Mouse (Mus musculus) urinary bladder, postnatal 14 days (tissue): Measurements from ENCODE around the gene S1pr5.
A peak's percentile ranks its signal among the peaks of the same experiment; 100 is the strongest.
"Not testable (repeated sequence)": the region's sequence is repeated elsewhere in the genome, so short reads cannot be mapped to it uniquely, and the experiment has no call there.

Source experiments
- DNase-seq: peaks from one replicate; pipeline ENCODE4 v3.0.0; 2021; ENCODE audit warnings: low spot score

The S1pr5 gene

DNA sequence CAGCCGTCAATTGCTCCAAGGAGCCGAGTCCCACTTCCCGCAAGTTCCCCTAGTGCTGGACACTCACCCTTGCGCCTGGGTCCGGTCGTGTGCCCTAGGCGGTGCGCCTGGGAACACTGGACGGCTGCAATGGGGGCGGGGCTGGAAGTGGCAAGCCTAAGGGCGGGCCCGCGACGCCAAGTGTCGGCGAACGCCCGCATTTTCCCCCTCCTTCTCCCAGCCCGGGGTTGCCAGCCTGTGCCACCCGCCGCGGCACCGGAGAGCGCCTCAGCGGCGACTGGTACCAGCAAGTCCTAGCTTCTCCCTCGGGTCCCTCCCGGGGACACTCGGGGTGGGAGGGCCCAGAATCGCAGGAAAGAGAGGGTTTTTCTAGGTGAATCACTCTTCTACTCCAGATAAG lies at the start of gene S1pr5:
Gene S1pr5, minus strand, starts transcription at position 118 of the 400 bp plus-strand sequence.
- DNase-seq, result peak; percentile 44

DNA sequence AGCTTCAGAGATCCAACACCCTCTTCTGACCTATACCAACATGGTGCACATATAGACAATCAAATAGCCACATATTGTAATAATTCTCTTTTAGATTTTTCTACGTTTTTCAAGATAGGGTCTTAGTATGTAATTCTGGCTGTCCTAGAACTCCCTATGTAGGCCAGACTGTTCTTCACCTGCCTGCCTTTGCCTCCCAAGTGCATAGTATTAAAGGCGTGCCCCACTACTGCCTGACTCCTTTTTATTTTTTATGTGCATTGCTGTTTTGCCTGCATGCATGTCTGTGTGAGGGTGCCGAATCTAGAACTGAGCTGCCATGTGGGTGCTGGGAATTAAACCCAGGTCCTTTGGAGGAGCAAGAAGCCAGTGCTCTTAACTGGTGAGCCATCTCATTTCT lies 44.0 kb upstream of the S1pr5 start:
- DNase-seq, result no peak

DNA sequence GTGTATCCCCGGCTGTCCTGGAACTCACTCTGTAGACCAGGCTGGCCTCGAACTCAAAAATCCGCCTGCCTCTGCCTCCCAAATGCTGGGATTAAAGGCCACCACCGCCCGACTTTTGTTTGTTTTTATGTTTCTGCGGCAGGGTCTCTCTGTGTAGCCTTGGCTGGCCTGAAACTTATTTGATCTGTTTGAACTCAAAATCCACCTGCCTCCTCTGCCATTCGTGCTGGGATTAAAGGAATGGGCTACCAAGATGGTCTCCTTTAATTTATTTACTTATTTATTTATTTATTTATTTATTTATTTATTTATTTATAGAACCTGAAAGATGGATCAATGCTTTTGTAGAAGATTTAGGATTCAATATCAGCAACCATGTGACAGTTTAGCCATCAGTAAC lies 43.6 kb upstream of the S1pr5 start:
- DNase-seq, result not testable (repeated sequence)

DNA sequence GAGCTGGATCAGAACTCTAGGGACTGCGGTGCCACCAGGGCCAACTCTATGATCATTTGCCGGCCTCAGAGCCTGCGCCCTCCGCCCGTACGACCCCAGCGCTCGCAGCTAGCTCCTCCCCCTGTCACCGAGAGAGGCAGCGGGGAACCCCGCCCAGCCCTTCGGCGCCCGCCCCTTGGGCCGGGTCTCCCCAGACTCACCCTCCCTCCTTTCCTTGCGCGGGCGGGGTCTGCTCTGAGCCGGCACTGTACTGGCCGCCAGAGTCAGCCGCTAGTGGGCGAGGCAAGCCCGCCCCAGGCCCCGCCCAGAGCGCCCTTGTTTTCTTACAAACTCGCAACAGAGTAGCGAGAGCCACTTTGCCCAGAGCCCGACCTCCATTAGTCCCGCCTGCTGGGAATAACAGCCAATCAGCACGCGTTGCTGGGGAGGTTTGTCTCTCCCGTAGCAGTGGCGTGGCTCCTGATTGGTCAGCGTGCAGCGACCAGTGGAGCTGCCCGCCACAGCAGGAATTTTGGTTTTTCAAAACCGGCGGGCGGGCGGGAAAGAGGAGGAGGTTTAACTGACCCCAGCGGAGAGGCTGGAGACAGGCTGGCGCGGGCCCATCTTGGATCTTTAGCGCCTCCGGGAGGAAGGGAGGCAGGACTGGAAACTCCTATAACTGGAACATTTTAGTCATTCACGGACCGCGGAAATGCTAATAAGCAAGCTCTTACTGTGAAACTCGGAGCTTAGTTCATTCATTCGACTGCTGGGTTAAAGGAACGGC lies 43.0 kb upstream of the S1pr5 start, which contains the start of gene Cdkn2d:
Gene Cdkn2d, minus strand, starts transcription at position 386 of the 766 bp plus-strand sequence.
- peak; percentile 100 for DNase-seq

DNA sequence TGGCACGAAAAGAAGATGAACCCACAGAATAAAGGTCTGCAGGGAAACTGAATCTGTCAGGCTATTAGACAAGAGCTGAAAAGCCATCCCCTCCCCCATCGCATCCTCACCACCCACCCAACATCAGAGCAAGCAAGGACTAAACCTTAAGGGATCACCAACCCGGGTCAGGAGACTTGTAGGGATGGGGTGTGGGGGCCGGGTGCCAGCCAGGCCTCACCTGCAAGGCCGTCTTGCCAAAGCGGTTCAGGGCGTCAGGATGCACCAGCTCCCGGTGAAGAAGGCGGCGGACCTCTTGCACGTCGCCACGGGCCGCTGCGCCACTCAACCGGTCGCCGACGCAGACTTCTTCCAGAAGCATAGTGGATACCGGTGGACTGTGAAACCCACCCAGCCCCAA lies 42.3 kb upstream of the S1pr5 start:
- no peak for DNase-seq

DNA sequence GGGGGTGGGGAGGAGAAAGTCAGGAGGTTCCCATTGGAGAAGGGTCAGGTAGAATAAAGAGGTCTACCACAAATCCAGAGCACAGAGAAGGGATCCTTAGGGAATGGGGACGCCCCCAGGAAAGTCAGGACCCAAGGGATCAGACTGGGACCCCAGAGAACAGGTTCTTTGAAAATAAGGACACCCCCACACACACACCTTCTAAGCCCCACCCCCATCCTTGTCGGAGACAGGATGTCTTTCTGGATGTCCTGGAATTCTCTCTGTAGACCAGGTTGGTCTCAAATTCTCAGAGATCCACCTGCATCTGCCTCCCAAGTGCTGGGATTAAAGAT lies 41.1 kb upstream of the S1pr5 start:
- no peak for DNase-seq

DNA sequence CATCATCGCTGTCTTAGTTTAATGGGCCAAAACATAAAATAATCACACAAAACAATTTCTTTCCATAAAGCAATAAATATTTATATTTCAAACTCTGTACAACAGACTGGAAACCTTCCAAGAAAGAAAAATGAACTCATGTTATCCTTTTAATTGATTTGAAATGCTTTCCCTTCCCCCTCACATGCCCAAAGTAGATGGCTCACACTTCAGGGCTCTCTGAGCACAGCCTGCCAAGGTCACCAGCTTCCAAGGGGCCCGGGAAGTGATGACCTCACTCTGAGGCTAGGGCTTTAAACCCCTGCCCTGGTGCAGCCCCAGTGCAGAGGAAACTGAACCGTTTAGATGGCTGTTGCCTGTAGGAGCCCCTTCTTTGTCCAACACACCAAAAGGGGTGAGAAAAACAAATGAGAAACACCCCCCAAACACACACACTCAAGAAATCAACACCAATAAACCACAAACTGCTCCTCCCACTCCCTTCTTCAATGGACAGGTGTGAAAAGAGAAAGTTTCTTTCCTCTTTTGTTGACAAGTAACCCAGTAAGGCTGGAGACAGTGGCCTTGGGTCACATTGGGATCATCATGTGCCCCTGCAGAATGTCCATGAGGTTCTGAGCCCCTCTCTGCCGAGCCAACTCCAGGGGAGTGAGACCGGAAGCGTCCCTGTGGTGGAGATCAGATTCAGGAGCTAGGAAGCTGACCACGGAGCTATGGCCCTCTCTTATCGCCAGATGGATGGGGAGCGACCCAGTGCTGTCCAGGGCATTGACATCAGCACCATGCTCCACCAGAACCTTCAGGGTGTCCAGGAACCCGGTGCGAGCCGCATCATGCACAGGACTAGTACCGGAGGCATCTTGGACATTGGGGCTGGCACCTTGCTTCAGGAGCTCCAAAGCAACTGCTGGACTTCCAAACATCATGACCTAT lies 40.4 kb upstream of the S1pr5 start:
- DNase-seq, result no peak

DNA sequence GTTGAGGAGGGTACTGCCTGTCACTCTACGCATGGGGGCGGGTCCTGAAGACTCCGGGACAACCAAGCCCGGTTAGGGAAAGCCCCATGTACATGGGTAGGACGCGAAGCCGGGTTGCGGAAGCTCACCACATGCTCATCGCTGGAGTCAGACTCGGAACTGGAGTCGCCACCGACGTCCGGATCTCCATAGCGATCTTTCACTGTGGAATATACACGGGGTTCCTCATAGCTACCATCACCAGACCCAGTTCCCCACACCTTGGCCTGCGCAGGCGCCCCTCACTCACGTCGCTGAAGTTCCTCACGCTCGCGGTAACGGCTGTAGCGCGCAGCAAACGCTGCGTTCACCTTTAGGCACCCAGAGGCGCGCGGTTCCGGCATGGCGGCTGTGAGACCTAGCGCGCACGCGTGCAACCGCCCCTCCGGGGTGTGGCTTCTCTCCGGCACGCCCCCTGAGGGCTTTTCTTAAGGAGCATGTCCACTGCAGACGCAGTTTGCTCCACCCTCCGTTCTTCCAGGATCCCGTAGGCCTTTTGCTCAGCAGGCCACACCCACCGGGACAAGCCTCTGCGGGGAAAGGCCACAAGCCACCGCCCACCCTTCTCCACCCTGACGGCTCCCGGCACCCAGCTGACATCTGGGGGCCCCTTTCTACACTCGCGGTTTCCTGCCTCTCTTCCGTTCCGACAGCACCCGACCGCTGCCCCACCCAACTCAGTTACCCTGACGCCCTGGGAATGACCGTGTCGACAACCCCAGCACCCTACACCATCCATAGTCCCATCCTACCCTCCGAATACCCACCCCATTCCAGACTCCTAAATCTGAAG lies 39.5 kb upstream of the S1pr5 start, which contains the start of gene Kri1:
Gene Kri1, minus strand, starts transcription at position 399 of the 832 bp plus-strand sequence.
- peak; percentile 98 for DNase-seq

DNA sequence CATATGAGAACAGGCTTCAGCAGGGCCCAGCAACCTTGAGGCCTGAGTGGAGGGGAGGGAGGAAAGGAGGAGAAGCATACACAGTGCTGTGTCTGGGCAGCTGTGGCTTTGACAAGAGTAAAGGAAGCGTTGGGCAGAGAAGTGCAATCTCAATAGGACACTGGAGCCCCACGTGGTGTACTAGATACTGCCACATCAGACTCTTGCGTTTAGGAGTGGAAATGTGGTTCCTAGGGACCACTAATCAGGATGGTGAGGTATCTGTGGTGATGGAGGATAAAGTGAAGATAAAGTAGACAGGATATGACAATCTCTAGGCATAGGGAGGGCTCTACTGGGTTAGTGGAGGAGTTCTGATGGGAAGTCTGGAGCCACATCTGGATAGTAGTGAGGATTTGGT lies 38.5 kb upstream of the S1pr5 start:
- no peak for DNase-seq

DNA sequence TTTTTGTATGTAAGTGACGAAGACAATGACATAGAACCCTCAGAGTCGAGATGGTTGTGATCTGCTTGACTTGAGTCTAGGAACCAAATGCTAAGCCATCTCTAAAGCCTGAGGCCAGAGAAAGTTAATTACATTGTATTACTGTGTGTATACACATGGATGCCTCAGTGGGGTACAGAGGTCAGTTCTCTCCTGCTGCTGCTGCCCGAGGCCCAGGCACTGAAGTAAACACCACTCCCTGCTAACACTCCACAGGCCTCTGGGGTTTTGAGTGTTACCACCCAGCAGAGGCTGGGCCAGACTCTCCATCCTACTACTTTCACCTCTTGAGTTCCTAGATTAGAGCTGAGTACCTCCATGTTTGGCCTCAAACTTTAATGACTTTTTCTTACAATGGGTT lies 35.8 kb upstream of the S1pr5 start:
- DNase-seq, result no peak

DNA sequence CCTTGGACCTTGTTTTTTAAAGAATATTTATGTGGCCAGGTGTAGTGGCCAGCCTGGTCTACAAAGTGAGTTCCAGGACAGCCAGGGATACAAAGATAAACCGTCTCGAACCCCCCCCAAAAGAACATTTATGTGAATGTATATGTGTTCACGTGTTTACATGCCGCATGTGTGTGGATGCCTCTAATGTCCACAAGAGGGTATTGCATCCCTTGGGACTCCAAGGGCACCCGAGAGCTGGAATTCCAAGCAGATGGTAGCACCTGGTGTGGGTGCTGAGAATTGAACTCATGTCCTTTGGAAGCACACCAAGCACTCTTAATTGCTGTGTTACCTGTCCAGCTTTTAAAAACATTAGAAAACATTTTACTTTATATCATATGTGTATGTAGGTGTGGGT lies 35.3 kb upstream of the S1pr5 start:
- DNase-seq, result no peak

DNA sequence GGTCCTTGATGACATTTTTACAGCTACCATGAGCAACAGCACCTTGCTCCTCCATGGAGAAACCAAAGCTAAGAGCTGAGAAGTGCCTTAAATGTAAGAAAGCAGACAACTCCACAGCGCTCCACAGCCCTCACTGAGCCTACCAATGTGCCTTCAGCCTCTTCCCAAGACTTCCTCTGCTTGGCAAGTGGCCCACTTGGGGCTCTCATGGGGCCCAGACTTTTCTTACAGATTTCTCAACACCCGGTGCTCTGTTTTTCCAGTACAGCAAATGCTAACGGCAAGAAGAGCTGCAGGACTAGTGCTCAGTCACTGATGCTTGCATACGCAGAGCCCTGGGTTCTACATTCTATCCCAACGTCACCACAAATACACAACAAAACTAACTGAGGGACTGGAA lies 29.5 kb upstream of the S1pr5 start:
- no peak for DNase-seq

DNA sequence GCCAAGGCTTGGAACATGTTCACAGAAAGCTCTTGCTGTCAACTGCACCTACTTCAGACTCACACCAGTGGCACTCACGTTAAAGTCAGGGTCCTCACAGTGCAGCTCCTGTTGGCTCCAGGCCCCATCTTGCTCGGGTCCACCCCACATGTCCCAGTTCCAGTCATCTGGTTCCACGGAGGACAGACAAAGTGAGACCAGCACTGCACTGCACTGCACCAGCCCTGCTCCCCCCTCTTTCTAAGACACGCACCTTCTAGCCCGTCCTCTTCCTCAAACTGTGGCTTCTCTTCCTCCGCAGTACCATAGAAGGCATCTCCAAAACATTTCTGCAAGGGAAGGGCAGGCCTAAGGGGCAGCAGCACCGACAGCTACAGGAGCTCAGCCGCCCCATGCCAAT lies 28.1 kb upstream of the S1pr5 start:
- DNase-seq, result no peak

DNA sequence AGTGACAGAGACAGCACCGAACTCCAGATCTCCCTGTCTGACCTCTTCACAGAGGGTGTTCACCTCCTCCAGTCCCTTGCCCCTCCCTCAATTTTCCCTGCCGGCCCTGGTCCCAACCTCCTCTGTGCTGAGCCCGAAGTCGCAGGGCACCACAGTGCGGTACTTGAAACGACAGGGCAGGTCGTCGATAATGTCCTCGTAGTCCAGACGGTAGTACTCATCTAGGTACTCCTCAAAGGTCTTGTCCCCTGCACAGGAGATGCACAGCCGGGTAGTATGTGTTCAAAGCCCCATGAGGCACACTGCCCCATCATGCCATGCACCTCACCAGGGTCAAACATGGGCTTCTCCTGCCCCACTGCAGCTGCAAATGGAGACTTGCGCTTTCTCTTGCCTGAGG lies 27.5 kb upstream of the S1pr5 start:
- no peak for DNase-seq

DNA sequence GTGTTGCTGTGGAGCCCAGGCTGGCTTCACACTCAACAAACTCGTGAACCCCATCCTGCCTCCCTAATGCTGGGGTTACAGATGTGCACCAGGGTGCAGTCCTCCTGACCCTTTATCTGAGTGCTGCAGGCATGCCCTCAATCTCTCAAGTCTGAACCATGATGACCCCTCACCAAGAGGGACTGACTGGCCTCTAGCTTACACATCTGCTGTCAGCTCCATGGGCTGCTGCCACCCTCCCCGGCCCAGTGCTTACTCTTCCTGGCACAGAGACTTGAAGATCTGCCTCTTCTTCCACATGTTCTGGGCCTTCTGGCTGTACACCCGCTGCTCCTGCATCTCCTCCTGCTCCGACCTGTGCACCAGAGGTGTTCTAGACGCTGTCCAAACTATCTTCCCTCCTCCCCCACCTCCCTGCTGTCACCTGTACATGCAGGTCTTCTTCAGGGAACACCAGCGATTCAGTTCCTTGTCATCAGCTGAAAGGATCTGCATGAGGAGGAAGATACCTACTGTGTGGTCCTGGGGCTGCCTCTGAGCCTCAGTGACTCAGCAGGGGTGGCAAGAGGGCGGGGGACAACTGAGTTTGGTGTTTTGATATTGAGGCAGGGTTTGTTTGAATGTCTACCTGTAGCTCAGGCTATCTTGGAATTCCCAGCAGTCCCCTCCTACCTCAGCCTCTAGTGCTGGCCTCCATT lies 26.9 kb upstream of the S1pr5 start:
- DNase-seq, result no peak

DNA sequence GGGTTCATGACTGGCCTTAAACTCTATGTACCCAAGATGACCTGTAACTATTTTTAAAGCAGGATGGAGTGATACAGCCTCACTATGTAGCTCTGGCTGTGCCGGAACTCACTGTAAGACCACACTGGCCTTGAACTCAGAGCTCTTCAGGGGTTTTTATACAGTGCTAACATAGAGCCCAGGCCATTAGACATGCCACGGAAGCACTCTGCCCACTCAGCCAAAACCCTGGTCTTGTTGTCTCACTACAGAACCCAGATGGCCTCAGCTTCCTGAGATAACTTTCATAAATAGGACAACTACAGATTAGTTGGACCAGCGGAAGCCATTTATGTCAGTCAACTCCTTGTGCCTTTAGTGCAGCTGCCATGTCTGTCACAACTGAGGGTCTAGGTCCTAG lies 26.1 kb upstream of the S1pr5 start:
- DNase-seq, result no peak

DNA sequence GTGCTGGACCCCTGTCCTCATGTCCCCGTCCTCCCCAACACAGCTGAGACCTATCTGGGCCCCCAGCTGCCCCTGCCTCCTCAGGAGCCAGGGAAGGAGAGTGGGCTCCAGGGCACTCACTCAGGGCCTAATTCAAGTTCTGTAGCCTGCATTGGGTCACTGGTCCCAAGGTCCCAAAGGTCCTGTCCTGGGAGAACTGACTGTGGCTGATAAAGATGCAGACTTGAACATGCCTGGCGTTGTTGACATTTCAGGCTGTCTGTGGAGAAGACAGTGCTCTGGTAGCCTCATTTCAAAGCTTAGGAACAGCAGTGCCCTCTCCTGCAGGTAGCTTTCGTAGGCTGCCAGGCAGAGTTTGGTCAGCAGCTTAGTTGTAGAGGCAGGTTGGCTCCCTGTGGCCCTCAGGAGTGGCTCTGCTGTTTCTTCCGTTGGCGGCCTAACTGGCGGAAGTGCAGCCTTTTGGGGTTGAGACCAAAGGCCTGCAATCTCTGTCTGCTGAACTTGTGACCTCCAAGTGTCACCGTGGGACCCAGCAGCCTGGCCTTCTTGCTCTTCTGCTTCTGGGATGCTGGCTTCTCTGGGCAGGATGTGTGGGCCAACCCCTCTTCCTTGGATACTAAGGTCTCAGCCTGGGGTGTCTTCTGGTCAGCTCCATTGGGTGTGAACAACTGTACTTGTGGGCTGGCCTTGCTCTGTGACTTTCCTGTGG lies 25.4 kb upstream of the S1pr5 start:
- no peak for DNase-seq

DNA sequence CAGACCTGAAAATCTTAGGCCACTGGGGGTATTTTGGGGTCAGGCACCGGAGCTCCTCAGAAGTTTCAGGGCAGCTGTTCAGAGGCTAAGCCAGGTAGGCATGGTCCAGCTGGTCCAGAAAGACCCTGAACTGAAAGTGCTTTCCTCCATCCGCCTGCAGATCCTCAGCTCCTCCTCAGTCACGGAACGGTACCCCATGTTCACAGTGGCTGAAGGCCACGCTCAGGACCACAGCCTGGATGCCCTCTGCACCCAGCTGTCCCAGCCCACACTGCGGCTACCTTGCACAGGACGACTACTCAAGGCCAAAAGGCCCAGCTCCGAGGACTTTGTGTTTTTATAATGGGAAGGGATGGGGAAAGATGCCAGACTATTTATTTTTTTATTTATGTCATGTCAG lies 24.9 kb upstream of the S1pr5 start:
- no peak for DNase-seq

DNA sequence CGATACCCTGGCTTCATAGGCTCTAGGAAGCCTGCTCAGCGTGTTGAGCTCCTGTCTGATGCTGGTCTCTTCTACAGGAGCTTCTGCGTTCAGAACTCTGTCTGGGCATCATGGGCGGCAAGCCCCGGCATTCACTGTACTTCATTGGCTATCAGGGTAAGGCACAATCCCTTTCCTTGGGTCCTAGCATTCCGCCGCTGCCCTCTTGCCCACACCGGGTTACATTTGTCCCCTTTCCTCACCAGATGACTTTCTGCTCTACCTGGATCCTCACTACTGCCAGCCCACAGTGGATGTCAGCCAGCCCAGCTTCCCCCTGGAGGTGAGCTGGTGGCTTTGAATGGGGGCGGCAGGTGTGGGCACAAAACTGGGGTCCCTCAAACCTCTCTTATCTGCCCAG lies 24.1 kb upstream of the S1pr5 start:
- no peak for DNase-seq

DNA sequence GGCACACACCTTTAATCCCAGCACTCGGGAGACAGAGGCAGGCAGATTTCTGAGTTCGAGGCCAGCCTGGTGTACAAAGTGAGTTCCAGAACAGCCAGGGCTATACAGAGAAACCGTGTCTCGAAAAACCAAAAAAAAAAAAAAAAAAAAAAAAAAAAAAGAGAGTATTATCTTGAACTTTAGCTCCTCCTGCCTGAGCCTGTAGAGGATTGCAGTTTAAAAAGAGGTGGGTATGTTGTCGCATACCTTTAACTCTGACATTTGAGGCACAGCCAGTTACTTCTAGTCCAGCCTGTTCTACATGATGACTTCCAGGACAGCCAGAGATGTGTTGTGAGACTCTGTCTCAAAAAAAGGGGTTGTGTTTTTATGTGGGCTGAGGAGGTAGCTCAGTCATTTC lies 21.3 kb upstream of the S1pr5 start:
- not testable (repeated sequence) for DNase-seq

DNA sequence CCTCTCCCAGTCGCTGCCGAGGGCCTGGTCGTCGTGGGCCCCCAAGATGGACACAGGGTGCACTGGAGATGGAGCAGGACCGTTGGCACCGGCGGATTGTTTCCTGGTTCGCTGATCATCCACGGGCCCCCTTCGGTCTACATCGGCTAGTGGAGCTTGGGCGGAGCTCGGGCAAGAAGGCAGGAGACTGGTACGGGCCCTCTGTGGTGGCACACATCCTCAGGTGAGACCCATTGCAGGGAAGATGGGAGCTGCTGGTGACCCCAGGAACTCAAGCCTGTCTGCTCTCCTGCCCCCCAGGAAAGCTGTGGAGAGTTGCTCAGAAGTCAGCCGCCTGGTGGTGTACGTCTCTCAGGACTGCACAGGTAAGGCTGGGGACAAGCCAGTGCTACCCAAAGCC lies 20.1 kb upstream of the S1pr5 start:
- no peak for DNase-seq
